Mouse (Mus musculus): ENCODE measurements around the gene Btbd9.

DNA sequence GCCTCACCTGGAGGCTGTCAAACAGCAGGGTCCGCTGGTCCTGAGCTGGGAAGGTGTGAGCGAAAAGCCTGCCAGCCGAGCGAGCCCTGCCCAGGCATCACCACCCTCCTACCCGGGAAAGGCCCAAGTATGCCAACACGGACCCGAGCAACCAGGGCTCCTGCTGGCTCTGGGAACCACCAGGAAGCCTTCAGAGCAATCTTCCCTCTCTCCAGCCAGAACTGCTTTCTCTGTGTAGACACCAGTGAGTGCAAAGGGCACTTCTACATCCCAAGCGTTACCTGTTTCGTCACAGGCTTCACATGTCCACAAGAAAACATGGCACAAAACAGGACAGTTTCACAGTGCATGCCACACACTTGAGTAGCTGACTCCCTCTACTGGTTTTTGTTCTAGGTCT lies 63.3 kb downstream of the Btbd9 start:
- TF ChIP-seq CTCF (conservative IDR thresholded peaks at IDR 0.05; ENCODE audit: insufficient read depth, insufficient read length, low read depth, low read length) (no peak), POLR2A (IDR thresholded peaks at IDR 0.05; ENCODE audit: low read depth, low read length) (no peak)
